Mouse (Mus musculus): ENCODE results near the gene Tmem164. TPM values are rescaled to one million over a fixed set of nuclear protein-coding genes. Genes with fewer than 3 reads are reported as not detected.
A peak's percentile ranks its signal among the peaks of the same experiment; 100 is the strongest.
"Not testable (repeated sequence)": the region's sequence is repeated elsewhere in the genome, so short reads cannot be mapped to it uniquely, and the experiment has no call there.

Gene Tmem164
- total RNA-seq (2021) = 10 to 100 TPM; 23.4 to 28.8 TPM
- long read RNA-seq, experiment 1, full-length matches to known transcripts = 9 of 34 reads
- long read RNA-seq, experiment 1, partial matches to known transcripts = 14 of 34 reads
- long read RNA-seq, experiment 1, other reads (novel, unspliced or antisense) = 11 of 34 reads
- long read RNA-seq, experiment 2, full-length matches to known transcripts = 11 of 63 reads
- long read RNA-seq, experiment 2, partial matches to known transcripts = 27 of 63 reads
- long read RNA-seq, experiment 2, other reads (novel, unspliced or antisense) = 25 of 63 reads

DNA sequence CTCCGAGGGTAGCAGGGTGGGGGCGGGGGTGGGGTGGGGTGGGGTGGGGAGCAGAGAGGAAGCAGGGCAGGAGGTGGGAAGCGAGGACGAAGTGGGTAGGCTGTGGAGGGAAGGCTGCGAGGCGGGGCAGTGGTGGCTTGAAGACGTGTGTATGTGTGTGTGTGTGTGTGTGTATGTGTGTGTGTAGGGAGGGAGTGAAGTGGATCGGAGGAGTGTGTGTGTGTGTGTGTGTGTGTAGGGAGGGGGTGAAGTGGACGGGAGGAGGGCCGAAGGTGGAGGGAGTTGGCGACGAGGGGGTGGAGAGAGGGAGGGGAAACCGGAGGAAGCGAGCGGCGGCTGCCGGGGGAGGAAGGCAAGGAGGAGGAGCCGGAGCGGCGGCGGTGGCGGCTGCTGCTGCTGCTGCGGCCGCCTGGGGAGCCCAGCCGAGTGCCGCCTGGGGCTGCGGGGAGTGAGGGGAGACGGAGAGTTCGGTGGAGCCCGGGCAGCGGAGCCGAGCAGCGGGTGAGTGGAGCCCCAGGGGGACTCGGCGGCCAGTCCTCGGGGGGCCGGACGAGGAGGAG is at the start of gene Tmem164:
Gene Tmem164 (plus strand): TSS at position 351 of the 560 bp plus-strand sequence.
- DNase-seq (ENCODE audit: low spot score in 2 of 2) = peak; percentile 62 to 82

DNA sequence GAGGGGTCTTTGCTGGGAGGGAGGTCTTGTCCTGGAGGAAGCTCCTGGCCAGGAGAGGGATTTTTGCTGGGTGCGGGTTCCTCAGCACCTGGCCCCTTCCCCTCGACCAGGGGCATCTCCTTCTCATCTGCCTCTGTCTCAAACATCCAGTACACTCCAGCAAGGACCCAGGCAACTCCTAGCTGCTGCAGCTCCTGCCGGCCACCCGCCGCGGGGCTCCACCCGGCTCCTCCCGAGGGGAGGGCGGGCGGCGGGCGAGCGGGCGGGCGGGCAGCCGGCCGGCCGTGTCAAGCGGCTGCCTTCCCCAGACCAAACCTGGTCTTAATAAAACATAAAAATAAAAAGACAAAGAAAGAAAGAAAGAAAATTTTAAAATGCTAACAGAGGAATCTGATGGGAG is 48.2 kb upstream of the Tmem164 start:
- DNase-seq (ENCODE audit: low spot score in 2 of 2) = not testable (repeated sequence)

DNA sequence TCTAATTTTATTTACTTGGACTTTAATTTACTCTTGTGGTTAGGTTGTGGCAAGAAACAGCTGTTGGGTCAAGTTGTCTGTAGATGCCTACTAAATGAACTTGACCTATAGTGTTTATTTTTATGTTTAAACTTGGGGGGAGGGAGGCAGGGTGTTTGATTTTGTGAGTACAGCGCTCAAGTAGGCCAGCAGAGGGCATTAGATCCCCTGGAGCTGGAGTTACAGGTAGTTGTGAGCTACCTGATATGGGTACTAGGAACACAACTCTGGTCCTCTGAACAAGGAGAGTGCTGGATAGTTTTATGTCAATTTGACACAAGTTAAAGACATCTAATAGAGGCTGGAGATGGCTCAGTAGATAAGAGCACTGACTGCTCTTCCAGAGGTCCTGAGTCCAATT is 34.0 kb upstream of the Tmem164 start:
- no peak for DNase-seq (ENCODE audit: low spot score in 2 of 2)

DNA sequence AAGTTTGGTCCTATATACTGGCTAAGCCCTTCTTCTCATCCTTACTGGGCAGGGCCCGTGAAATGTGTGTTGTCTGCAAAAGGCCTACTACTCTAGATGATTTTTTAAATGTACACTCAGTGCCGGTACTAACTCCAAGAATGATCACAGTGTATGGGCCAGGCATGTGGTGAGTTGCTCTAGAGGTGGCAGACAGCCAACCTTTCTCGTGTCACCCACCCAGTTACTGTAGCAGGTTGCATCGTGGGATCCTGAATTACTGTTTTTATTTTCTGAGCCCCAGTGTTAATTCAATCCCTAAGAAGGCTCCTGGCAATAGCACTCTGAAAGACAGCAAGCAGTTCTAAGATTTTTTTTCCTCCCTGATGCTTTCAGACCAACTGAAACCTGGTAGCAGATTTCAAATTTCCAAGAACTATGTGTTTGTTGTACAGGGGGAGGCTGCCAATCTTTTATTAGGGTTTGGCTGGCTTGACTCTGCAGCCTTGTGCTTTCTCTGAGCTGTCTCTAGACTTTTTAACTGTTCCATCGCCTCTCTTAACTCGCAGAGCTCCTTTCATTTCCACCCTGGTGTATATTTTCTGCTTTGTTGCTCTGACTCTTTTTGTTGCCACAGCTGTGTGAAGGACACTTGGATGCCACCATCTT is 31.0 kb upstream of the Tmem164 start:
- DNase-seq (ENCODE audit: low spot score in 2 of 2) = peak in 1 of 2 experiments; percentile 11

DNA sequence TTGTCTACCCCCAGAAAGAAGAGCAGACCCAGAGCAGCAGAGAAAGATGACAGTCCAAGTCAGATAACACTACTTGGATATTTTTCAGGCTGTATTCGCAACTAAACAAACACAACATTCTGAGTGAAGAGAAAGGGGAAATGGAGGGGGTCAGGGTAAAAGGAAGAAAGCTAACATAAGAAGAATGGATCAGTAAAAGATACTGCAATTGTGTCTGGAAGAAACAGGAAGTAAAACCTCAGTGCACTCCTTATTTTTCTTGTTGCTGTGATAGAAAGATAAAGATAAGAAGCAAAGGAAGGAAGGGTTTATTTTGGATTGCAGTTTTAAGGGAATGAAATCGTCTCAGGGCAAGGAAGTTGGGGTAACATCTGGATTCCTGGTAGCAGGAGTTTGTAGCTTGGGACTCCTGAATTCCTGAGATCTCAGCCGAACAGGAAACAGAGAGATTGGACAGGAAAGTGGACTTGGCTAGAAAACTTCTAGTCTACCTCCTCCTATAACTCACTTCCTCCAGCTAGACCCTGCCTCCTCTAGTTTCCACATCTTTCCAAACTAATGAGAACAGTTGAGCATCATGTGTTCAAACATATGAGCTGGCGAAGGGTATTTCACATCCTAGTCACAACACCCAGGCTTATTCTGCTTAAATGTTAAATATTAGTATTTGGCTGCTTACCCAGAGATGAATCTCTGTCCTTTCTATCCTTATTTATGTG is 16.3 kb upstream of the Tmem164 start:
- no peak for DNase-seq (ENCODE audit: low spot score in 2 of 2)

DNA sequence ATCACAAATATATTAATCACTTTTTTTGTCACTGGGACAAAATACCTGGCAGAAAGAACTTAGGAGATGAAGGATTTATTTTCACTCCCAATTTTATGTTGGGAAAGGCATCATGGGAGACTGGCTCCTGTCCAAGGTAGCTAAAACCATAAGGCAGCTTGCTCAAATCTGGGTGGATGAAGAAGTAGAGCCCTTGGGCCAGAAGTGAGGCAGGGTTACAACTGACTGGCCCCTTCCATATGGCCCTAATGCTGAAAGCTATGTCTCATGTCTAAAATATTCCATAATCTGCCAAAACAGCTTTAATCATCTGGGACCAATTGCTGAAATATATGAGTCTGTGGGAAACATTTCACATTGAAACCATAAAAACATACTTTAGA is 15.8 kb upstream of the Tmem164 start:
- DNase-seq (ENCODE audit: low spot score in 2 of 2) = no peak

DNA sequence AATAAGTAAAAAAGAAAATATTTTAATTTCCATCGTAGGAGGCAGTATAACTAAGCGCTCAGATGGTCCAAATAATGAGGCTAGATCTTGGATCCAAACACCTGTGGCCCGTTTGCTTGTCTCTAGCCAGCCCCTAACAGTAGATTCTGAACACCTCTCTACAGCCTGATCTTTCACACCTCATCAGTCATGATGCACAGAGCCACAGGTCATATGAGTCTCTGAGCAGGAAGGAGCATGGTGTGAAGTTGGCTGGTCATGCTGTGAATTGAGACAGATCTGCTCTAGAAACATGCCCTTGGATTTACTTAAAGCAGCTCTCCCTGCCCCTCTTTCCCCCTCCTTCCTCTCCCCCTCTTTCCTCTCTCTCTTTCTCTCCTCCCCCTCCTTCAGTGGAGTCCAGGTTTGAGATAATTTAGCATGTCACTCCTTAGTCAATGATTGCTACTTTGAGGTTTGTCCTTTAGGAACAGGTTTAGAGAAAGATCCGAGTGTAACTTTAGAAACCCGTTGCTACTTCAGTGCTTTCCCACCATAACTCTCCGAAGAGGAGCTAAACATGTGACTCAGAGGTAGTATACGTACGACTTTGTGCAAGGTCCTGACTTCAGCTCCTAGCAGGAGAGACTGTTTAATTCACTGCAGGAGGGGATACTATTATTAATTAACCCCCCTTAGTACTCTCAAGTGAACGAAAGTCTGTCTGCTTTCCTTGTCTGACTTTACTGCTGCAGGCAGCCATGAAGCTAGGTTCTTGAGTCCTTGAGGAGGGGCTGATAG is 11.7 kb upstream of the Tmem164 start:
- no peak for DNase-seq (ENCODE audit: low spot score in 2 of 2)

DNA sequence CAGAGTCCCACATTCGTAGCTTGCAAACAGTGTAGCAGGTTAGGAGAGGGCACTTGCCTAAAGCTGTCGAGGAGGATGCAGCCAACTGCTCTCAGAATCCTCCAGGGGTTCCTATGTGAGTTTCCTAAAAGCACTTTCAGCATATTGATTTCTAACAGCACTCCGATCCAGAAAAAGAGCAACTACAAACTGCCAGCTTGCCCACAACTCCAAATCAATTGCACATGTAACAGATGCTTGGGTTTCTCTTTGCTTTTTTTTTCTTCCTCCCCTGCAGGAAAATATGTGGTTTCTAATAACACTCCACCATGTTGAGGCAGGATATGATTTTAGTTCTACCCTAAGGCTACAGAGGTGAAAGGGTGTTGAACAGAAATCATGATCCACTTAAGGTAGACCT is 11.1 kb upstream of the Tmem164 start:
- no peak for DNase-seq (ENCODE audit: low spot score in 2 of 2)

DNA sequence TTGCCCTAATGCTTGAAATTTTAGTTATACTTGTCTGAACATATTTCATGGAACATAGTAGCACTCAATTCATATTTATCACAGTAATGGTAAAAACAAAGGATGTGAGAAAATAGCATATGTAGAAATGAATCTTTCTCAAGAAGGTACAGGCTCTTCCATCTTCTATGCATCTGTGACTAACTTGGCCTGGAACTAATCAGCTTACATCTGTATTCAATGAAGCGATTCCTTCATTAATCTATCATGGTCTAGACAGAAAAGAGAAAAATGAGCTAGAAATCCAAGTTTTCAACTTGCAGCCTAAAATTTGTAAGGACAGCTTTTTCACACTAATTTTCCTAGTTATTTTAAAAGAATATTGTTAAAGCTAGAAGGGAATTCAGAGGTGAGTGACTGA is 10.1 kb upstream of the Tmem164 start:
- DNase-seq (ENCODE audit: low spot score in 2 of 2) = no peak

DNA sequence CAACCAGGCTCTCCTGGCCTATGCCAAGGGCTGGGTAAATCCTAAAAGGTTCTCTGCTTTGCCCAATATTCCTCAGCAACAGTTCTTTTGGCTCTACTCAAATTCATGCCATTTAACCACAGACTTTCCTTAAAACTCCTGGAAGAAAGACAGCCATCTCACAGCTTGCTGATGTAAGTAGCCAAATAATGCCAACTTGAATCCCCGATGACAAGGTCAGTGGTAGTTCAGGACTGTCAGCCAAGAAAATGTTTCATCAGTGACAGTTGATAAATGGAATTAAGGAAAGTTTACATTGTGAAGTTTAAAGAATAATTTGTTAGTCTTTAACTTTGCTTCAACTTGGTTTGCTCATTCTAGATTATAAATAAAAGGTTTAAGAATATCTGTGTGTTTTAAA is 8.5 kb upstream of the Tmem164 start:
- DNase-seq (ENCODE audit: low spot score in 2 of 2) = no peak

DNA sequence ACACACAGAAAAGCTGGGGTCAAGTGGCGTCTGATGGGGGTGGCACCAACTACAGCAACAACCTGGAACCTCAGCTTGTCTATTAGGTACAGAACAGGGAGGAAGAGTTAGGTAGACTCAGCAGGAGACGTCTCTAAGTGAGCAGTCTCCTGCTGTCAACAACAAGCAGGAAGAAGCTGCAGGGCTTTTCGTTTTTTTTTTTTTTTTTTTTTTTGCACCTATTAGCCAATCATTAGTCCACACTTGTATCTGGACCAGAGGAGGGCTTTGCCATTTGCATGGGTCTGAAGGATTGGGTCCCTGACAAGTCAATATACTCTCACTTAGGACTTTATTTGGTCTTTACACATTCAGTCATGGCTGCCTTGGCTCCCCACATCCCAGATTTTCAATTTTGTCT is 4.0 kb upstream of the Tmem164 start:
- DNase-seq (ENCODE audit: low spot score in 2 of 2) = no peak

DNA sequence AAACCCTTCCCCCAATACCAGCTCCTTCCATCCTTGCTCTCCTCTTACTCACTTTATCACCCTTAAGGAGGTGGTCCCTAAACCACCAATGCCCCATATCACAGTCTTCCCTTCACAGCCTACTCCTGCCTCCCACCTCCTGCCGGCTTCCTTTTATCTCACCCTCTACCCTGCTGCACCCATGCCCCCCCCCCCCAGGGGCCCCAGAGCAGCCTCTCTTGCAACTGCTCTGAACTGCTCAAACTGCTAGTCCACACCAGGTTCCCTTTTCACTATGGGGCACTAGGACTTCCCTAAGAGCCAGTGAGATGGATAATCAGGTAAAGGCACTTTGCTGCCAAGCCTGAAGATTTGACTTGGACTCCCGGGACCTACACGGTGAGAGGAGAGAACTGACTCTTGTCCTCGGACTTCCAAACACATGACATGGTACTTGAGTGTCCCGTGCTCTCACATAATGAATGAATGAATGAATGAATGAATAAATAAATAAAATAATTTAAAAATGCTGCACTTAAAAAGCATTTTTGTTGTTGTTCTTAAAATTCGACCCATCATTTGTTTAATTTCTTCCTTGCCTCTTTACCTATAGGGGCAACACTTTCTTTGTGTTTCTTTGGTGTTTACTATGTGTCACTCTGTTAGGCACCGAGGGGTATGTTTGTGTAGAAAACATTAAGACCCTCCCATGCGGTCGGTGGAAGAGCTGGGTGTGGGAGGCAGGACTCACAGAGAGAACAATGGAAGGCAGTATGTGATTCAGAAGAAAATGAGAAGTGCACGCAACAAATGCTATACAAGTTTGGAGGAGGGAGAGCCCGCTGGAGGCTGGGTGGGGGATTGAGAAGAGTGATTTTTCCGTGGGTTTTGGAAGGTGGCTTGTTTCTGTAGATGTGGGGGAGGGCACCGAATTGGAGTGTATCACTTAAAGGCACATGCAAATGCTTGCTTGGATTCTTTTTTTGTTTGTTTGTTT is 2.4 kb upstream of the Tmem164 start:
- DNase-seq (ENCODE audit: low spot score in 2 of 2) = no peak

DNA sequence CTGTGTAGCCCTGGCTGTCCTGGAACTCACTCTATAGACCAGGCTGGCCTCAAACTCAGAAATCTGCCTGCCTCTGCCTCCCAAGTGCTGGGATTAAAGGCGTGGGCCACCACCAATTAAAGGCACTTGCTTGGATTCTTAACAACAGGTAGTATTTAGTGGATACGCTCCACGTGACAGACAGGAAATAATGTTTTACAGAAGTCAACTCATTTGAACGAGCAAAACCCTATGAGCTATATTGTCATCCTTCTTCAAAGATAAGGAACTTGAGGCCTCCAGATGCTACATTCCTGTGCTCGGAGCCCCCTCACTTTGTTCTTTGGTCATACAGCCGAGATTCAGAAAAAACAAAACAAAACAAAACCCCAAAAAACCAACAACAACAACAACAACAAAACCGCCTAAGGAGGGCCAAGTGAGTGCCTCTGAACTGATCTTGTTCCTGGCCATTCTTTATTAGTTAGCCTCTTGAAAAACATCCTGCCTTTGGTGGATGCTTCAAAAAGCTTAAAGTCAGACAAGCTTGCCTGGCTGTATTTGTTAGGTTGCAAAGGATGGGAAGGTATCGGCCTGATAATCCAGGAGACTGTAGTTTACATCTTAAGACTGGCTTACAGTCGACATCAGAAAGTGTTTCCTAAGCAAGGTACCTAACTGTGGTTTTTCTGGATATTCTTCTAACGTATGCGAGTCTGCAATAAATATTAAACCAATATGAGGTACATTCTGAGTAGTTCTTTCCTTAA is 1.5 kb upstream of the Tmem164 start:
- DNase-seq (ENCODE audit: low spot score in 2 of 2) = no peak

DNA sequence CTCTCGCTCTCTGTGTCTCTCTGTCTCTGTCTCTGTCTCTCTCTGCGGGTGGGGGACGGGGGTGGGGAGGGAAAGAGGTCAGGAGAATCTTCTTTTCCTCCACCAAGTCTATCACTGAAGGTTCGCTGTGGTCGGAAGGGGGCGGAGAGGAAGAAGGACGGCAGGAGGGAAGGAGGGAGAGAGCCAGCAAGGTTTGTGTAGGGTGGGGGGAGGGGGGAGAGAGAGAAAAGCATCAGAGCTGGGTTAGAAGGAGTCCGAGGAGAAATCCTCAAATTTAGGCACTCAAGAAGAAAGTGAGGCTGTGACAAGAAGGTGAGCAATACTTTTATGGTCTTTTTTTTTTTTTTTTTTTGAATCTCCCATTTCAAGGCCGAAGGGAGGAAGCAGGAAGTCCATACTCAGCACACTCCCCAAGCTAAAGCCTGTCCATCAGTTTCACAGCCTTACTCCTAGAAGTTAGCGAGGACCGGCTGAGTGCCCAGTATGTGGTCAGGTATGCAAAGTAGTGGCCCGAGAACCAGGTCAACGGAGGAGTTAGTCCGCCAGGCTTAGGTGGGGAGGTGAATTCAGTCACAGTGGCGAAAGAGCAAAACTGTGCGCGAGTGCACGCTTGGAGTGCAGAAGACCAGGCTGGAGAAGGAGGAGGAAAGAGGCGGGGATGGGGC is 683 bp upstream of the Tmem164 start:
- peak in 1 of 2 experiments; percentile 18 for DNase-seq (ENCODE audit: low spot score in 2 of 2)

DNA sequence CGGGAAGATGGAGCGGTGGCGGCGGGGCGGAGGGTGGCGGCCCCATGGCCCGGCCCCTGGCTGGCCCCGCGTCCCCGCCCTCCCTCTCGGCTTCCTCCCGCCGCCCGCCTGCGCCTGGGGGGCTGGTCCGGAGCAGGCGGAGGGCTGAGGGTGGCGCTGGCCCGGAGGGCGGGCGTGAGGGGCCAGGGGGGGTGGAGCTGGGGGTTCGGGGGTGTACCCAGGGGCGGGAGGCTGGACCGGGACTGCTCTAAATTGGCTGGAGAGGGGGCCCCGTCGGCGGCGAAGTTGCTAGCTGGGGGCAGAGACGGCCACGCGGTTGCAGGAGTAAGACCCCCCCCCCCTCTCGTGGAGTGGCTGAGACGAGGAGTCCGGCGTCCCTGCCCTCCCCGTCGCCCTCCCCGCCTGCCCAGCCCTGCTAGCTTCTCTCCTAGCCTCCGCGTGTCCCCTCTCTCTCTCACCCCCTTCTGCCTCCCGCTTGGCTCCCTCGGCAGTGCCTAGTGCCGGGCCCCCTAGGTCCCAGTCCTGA is 473 bp downstream of the Tmem164 start:
- DNase-seq (ENCODE audit: low spot score in 2 of 2) = peak; percentile 57 to 74

DNA sequence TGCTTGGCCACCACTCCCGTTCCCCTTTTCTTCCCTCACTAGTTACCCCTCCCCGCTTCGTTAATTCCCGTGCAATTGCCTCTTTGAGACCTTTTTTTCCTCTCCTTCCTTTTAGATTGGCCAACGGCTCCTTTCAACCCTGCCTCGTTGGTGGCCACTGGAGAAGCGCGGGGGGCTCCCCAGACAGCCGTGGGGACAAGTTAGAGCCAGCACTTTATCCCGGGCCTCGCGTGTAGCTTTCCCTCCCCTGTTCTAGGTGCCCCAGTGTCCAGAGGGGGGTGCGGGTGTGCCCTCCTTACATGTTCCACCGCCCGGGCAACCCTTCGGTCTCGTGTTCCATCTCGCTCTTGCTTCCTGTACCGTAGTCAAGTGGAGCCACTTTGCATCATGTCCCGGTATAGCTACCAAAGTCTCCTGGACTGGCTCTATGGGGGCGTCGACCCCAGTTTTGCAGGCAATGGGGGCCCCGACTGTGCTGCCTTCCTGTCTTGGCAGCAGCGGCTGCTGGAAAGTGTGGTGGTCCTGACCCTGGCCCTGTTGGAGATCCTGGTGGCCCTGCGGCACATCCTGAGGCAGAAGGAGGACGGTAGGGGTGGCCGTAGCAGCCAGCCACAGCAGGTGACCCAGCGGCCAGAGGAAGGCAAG is 1.1 kb downstream of the Tmem164 start:
- DNase-seq (ENCODE audit: low spot score in 2 of 2) = peak in 1 of 2 experiments; percentile 11

DNA sequence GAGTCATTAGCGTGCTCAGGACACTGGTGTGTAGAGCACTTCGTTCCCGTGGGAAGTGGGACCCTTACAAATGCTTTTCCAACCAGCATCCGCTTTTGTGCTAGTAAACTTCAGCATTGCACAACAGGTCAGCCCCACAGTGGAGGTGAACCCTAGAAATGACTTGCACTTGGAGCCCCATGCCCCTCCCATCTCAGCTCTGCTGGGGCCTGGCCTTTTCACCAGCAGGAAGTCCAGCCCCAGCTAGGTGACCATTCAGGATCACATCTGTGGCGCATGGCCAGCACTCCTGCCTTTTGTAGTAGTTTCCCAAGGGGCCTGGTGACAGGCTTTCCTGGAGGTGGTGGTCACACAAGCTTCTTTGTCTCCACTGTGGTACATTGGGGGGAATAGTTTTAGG is 1.8 kb downstream of the Tmem164 start:
- DNase-seq (ENCODE audit: low spot score in 2 of 2) = no peak

DNA sequence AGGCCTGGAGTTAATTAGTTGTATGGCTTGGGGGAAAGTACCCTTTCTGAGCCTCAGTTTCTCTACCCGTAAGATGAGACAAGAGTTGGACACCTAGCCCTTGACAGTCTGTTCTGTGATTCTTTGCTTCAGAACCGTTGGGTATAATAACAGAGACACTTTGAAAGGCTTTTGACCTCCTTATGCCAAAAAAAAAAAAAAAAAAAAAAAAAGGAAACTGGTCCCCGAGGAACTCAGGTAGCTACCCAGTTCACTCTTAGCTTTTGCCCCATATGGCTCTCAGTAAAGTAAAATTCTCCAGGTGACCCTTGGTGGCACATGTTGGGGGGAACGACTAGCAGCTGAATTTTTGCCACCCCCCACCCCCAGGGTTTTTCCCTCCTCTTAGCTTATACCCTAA is 3.5 kb downstream of the Tmem164 start:
- no peak for DNase-seq (ENCODE audit: low spot score in 2 of 2)
